Mouse (Mus musculus) liver, adult 2 months (tissue): Measurements from ENCODE around the gene Scd4.

Experiments used
- CTCF ChIP-seq: fragments of 200-500 bp; IDR thresholded peaks from 2 replicates; pipeline ENCODE4 v1.5.1; 2011; ENCODE audit warnings: low read depth, low read length, control low read depth
- POLR2A ChIP-seq: fragments of 200-500 bp; IDR thresholded peaks from 2 replicates; pipeline ENCODE4 v1.6.1; 2011; ENCODE audit warnings: low read length, control low read depth; ENCODE audit not compliant: insufficient read depth; ENCODE audit errors: extremely low read depth

DNA sequence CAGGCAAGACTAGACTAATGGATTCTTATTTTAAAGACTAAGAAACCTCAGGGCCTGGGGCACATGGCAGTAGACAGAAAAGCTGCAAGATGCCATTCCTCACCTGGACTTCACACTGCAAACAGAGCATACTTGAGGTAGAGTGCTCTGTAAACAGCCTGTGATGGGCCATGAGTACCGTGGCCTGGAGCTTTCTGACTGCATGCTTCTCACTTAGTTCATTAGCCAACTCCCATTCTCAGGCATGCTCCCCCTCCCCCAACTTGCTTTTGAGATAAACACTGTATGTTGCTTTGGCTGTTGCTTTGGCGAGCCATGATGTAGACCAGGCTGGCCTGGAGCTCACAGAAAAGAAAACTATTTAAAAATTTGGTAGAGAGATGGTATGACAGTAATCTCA, 46.8 kb upstream of the Scd4 start:
- TF ChIP-seq CTCF (no peak), POLR2A (no peak)
